In genomic region chr7:80171345-80171744, GRCm38 (mm10) we compare ENCODE assay signal across 7 mouse cellular contexts. TPM values are rescaled to one million over a fixed set of nuclear protein-coding genes. Genes with fewer than 3 reads are reported as not detected.
A peak's percentile ranks its signal among the peaks of the same experiment; 100 is the strongest.
DNase-seq lines count a peak whose midpoint lies in the region; ATAC-seq lines count a peak whose summit lies in the region.

No protein-coding gene starts in this region.

- peaks cover 13% of the 10 kb centered on the region for H3K4me1 ChIP-seq in neural tube, embryonic 15.5 days

- no peaks in the 10 kb centered on the region for H3K27me3 ChIP-seq in neural tube, embryonic 15.5 days (replicated peaks)

- ATAC-seq in neural tube, embryonic 15.5 days (ENCODE audit: low FRiP score) = peak; percentile 68
- no peak for ATAC-seq in megakaryocyte-erythroid progenitor cell, adult 5-6 weeks (replicated peaks; ENCODE audit: low FRiP score, low TSS enrichment, poor library complexity, severe bottlenecking)

- no peak overlapping the region for H3K4me3 ChIP-seq in neural tube, embryonic 15.5 days (replicated peaks)

- H3K9me3 ChIP-seq in neural tube, embryonic 15.5 days (replicated peaks) = no peaks in the 10 kb centered on the region

- WGBS in neural tube, embryonic 15.5 days = 42% methylated on average over 8 of the region's 8 CpGs

- H3K36me3 ChIP-seq in neural tube, embryonic 15.5 days = no peaks in the 10 kb centered on the region

- no peak overlapping the region for H3K9ac ChIP-seq in neural tube, embryonic 15.5 days (replicated peaks)

- peak overlapping the region; percentile 67 for H3K27ac ChIP-seq in neural tube, embryonic 15.5 days (replicated peaks)

- DNase-seq in left cerebral cortex, adult 18-20 months (ENCODE audit: low spot score in 2 of 2) = peak; percentile 47 to 72
- DNase-seq in left cerebral cortex, adult 11 months (ENCODE audit: low spot score) = no peak
- peak; percentile 78 to 86 for DNase-seq in adrenal gland, postnatal 36 days
- DNase-seq in frontal cortex, postnatal 36 days (ENCODE audit: low spot score in 2 of 2) = peak; percentile 52 to 66
- peak; percentile 77 to 79 for DNase-seq in kidney, postnatal 36 days

- H3K4me2 ChIP-seq in neural tube, embryonic 15.5 days = no peak overlapping the region

RNA-seq across cellular contexts. Expression of gene Sema4b, which starts 15.3 kb away (rescaled TPM):
- total RNA-seq in left cerebral cortex, adult 18-20 months (2021) = 10 to 100 TPM; 17.7 to 18.0 TPM
- 10 to 100 TPM; 47.3 to 57.2 TPM for total RNA-seq in adrenal gland, postnatal 36 days (2021)
- 22.7 and 25.8 TPM in 2 replicates for polyA plus RNA-seq in neural tube, embryonic 15.5 days (2015; fragmentation: Nextera tagmentation; extraction: Ambion mirVana)
- total RNA-seq in megakaryocyte-erythroid progenitor cell, adult 5-6 weeks (2014; fragmentation: Nextera tagmentation) = 8.3 and 13.4 TPM in 2 replicates
- 3.2 and 3.4 TPM in 2 replicates for total RNA-seq in megakaryocyte-erythroid progenitor cell, adult 5-6 weeks (2017)

RNA-seq across cellular contexts. Expression of gene Idh2, which starts 56.2 kb away (rescaled TPM):
- total RNA-seq in left cerebral cortex, adult 18-20 months (2021) = 10 to 100 TPM; 51.5 to 63.4 TPM
- total RNA-seq in adrenal gland, postnatal 36 days (2021) = 100 to 1,000 TPM; 148 to 188 TPM
- polyA plus RNA-seq in neural tube, embryonic 15.5 days (2015; fragmentation: Nextera tagmentation; extraction: Ambion mirVana) = 200 and 267 TPM in 2 replicates
- total RNA-seq in megakaryocyte-erythroid progenitor cell, adult 5-6 weeks (2014; fragmentation: Nextera tagmentation) = 80.7 and 102 TPM in 2 replicates
- 117 and 132 TPM in 2 replicates for total RNA-seq in megakaryocyte-erythroid progenitor cell, adult 5-6 weeks (2017)
